Mouse (Mus musculus) mouse trophoblast stem cell (cell line): ENCODE data around the gene Syce1.
"Not testable (repeated sequence)": the region's sequence is repeated elsewhere in the genome, so short reads cannot be mapped to it uniquely, and the experiment has no call there.

Experiments used
- in situ Hi-C, 2 experiments: fragments of 300-500 bp; cut with MseI, MboI; formaldehyde crosslinking; loops; 2 replicates in 1 of 2; 3 replicates in 1 of 2; pipeline ENCODE4 v1.15.1; 2025

Syce1 gene

GRCm38 (mm10) chr7:140780548-140780947 is 7.1 kb downstream of the Syce1 start:
- in situ Hi-C loops, result no loop called here

GRCm38 (mm10) chr7:140765888-140766739 is 21.5 kb downstream of the Syce1 start:
- in situ Hi-C loops, result no loop called here

DNA sequence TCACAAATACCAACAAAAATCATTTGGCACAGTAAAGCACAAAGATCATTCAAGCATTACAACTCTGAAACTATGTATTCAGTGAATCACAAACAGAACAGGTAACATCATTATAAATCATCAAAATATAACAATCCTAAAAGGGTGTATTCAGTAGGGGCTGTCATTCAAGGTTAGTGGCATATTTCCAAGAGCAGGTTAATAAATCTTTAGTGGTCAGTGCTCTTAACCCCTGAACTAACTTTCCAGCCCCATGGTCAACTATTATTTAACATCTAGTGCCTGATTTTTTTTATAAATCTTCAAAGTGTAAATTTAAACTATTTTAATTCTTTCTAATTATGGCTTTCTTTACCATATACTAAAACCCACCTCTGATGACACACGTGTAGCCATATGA is 22.3 kb downstream of the Syce1 start:
- in situ Hi-C loops, result not testable (repeated sequence)

DNA sequence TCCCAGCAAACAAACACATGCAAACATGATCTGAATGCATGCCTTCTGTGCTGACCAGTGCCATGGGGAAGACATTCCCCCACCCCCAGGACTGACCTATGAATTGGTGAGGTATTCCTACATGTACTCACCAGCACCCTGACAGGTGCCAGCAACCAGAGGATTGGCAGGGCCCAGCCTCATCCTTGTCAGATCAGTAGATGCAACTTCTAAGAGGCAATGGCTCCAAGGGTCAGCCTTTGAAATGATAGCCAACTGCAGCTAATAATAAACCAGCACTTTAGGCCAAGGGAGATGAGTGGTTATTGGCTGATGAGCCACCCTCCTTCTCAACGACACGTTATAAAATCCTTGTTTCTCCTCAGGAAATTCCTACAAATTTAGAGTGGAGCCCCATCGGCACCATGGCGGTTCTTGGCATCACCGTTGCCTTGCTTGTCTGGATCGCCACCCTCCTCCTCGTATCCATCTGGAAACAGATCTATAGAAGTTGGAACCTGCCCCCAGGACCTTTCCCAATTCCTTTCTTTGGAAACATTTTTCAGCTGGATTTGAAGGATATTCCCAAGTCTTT is 24.1 kb downstream of the Syce1 start, which contains the start of gene Cyp2e1:
Cyp2e1 (plus strand) TSS at position 293 of the 574 bp plus-strand sequence.
- in situ Hi-C loops, result no loop called here

DNA sequence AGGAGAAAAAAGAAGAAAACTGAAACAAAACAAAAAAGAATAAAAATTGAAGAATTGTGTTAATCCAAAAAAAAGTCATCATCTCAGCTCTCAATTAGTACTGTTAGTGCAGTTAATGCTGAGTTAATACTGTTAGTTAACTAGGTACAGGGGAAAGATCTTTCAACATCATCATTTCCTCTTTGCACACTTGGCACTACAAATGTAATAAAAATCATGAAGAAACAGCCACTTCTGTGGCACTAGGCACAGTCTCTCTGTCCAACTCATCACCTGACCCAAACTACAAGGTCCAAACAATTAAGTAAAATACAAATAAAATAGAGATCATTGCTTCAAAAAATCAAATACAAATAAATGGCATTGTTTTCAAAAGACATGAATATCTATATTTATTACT is 27.0 kb downstream of the Syce1 start:
- in situ Hi-C loops, result no loop called here

DNA sequence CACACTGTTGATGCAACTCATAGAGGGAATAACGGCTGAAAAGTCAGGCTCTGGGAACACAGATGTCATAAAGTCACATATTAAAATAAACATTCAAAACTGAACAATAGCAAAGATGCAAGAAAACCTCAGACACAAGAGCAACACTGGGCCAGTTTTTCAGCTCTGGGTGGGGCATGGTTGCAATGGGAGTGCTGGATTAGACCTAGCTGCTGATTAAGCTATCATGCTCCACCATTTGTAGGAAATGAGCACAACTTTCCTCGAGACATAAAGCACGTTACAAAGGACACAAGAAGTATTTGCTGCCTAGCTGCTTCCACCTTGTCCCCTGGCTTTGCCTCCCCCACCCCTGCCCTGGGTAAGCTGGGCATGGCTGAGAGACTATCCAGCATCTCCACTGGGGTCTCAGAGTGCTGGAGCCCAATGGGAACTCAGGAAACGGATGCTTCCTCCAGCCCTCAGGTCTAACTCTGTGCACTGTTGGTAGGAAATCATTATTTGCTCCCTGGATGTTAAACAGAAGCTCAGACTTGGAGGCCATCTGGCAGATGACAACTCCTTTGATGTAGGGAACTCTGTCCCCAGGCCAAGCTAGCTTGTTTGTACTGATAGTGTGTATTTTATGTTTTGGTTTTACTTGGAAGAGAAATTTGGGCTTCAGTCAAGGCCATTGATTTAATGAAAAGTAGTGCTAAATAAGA is 31.3 kb downstream of the Syce1 start:
- in situ Hi-C loops, result no loop called here

DNA sequence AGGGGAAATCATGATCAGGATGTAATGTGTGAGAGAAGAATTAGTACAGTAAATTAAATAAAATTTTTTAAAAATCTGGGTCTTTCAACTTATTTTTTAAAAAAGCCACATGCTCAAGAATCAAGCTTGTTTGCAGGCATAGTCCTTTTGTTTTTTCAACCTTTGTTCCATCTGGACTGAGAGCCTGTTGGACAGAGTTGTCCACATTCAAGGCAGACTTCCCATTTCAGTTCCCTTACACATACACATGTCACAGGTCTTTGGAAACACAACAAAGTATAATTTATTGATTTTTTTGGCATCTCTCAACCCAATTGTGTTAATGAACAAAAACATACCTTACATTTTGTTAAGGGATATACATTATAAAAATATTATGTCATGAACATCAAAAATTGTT is 33.1 kb downstream of the Syce1 start:
- in situ Hi-C loops, result no loop called here

- in situ Hi-C loops, result no loop called here
Observed at GRCm38 (mm10) chr7:140748827-140749160, 38.9 kb downstream of the Syce1 start.

GRCm38 (mm10) chr7:140748116-140748826 is 39.4 kb downstream of the Syce1 start:
- in situ Hi-C loops, result no loop called here

DNA sequence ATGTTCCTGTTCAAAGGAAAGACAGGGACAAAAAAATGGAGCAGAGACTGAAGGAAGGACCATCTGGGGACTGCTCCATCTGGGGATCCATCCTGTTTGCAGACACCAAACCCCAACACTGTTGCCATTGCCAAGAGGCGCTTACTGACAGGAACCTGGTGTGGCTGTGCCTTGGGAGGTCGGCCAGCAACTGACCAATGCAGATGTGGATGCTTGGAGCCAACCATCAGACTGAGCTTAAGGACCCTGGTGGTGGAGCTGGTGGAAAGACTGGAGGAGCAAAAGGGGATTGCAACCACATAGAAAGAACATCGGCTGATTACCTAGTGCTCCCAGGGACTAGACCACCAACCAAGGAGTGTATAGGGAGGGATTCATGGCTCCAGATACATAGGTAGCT is 40.2 kb downstream of the Syce1 start:
- in situ Hi-C loops, result no loop called here

DNA sequence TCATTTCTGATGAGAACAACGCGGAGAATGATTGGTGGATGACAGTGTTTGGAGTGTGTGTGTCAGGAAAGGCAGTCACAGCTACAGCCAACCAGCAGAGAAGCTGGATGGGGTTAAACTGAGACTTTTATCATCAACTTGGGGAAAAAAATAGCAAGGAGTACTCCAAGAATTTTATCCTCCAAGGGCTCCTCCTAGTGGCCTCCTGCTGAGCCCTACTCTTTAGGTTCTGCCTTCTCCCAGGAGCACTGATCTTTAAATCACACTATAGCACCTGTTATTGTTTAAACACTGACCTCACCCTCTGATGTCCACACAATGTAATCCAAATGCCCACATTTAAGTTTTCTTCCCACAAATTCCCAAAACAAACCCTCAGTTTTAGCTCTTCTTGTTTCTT is 54.5 kb downstream of the Syce1 start:
- in situ Hi-C loops, result no loop called here
